Mouse (Mus musculus) hindbrain, embryonic 13.5 days (tissue): Measurements from ENCODE around the gene Dkk3. TPM values are rescaled to one million over a fixed set of nuclear protein-coding genes. Genes with fewer than 3 reads are reported as not detected.

Experiments used
- ATAC-seq: fragments of 200-750 bp; cut with Nextera tagmentation; 2 replicates; pipeline ENCODE4 v1.8.0; 2017; ENCODE audit warnings: moderate TSS enrichment; ENCODE audit not compliant: low FRiP score
- H3K27ac ChIP-seq: fragments of 300-500 bp; sonication (generic); 2 replicates; pipeline ENCODE4 v1.5.1; 2015; ENCODE audit warnings: inconsistent platforms, mild to moderate bottlenecking, moderate library complexity
- H3K27me3 ChIP-seq: fragments of 300-500 bp; sonication (generic); 2 replicates; pipeline ENCODE4 v1.6.1; 2015; ENCODE audit warnings: mild to moderate bottlenecking, inconsistent platforms
- H3K36me3 ChIP-seq: fragments of 300-500 bp; sonication (generic); 2 replicates; pipeline ENCODE4 v1.6.1; 2015; ENCODE audit warnings: mild to moderate bottlenecking, inconsistent platforms
- H3K4me1 ChIP-seq: fragments of 300-500 bp; sonication (generic); replicated peaks from 2 replicates; pipeline ENCODE4 v1.6.1; 2015; ENCODE audit warnings: inconsistent platforms
- H3K4me2 ChIP-seq: fragments of 300-500 bp; sonication (generic); 2 replicates; pipeline ENCODE4 v1.6.1; 2015; ENCODE audit warnings: inconsistent platforms, mild to moderate bottlenecking, moderate library complexity
- H3K4me3 ChIP-seq: fragments of 300-500 bp; sonication (generic); 2 replicates; pipeline ENCODE4 v1.5.1; 2015; ENCODE audit warnings: mild to moderate bottlenecking, inconsistent platforms
- H3K9ac ChIP-seq: fragments of 300-500 bp; sonication (generic); 2 replicates; pipeline ENCODE4 v1.6.1; 2015; ENCODE audit warnings: mild to moderate bottlenecking, inconsistent platforms
- H3K9me3 ChIP-seq: fragments of 300-500 bp; sonication (generic); 2 replicates; pipeline ENCODE4 v1.6.1; 2016; ENCODE audit warnings: inconsistent platforms
- WGBS: fragments of 180-500 bp; shearing (Covaris S2); methylation state at CpG from one replicate; pipeline ENCODE4 v1.1.7; 2015; 5-methylcytosine and 5-hydroxymethylcytosine counted together
- polyA plus RNA-seq: library from polyadenylated mRNA; unstranded; fragments of >200 nt; fragmentation: Nextera tagmentation; extraction: Ambion mirVana; gene quantifications from 2 replicates; pipeline ENCODE4 v1.2.1, GENCODE M21; 2015

Gene Dkk3
- polyA plus RNA-seq, 1 experiment from 2014 or later, result 33.4 TPM

DNA sequence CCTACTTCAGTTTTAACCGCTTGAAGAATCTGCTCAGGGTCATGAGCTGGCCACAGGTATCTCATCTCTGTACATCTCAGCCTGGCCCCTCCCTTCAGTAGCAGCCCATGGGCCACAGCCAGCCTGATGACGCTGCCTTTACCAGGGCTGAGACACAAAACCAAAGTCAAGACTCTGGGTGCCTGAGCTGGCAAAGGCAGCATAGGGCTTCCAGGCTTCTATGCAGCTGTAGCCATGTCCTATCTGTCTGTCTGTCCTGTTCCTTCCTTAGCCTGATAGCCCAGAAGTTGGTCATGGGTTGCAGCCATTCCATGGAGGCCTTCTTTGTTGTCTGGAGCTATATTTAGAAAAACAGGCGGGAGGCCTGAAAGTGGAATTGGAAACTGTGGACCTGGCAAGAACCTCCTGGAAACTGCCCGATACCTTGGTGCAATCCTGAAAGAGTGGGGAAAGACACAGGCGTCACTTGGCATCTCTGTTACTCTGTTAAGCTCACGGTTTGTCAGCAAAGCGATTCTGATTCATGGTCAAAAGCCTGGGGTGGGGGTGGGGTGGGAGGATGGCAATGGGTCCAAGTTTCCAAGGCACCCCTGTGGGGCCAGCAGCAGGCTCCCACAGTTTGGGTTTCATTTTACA lies 33.1 kb downstream of the Dkk3 start:
- H3K4me1 ChIP-seq, result peaks cover 18% of the 10 kb centered on the region
- H3K4me3 ChIP-seq, result no peak overlapping the region
- H3K36me3 ChIP-seq, result no peaks in the 10 kb centered on the region
- no peaks in the 10 kb centered on the region for H3K9me3 ChIP-seq
- H3K27ac ChIP-seq, result no peak overlapping the region
- H3K4me2 ChIP-seq, result no peak overlapping the region
- 84% methylated on average over 7 of the region's 7 CpGs for WGBS
- no peak overlapping the region for H3K9ac ChIP-seq
- no peaks in the 10 kb centered on the region for H3K27me3 ChIP-seq
- no peak for ATAC-seq

DNA sequence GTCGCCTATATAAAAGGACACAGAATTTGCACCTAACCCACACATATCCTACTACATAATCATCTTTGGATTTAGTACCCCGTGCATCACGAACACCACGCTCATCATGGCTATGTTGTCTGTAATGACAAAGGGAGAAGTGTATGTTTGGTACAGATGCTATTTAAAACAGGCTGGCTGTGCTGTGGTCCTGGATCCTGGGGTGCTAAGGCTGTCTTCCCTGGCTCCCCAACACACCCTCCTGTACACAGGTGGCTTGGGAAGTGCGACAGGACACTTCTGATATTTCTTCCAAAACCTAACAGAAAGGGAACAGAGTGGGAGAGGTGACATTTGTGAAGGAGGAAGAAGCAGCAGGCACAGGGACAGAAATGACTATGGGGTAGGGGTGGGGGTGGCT lies 35.2 kb downstream of the Dkk3 start:
- no peaks in the 10 kb centered on the region for H3K36me3 ChIP-seq
- WGBS, result 90% methylated on average over 5 of the region's 5 CpGs
- no peaks in the 10 kb centered on the region for H3K9me3 ChIP-seq

GRCm38 (mm10) chr7:112121866-112122500 lies 36.9 kb downstream of the Dkk3 start:
- no peak overlapping the region for H3K4me3 ChIP-seq
- H3K9ac ChIP-seq, result no peak overlapping the region
- no peaks in the 10 kb centered on the region for H3K9me3 ChIP-seq
- H3K36me3 ChIP-seq, result no peaks in the 10 kb centered on the region
- no peak overlapping the region for H3K27ac ChIP-seq
- no peak for ATAC-seq
- H3K4me1 ChIP-seq, result peaks cover 11% of the 10 kb centered on the region
- WGBS, result 87% methylated on average over 11 of the region's 11 CpGs
- no peaks in the 10 kb centered on the region for H3K27me3 ChIP-seq
- H3K4me2 ChIP-seq, result no peak overlapping the region

More for the DNA sequence above, 35.2 kb downstream of the Dkk3 start:
- Histone ChIP-seq H3K27me3 (no peaks in the 10 kb centered on the region), H3K4me3 (no peak overlapping the region), H3K4me2 (no peak overlapping the region), H3K27ac (no peak overlapping the region), H3K4me1 (peaks cover 8% of the 10 kb centered on the region), H3K9ac (no peak overlapping the region)
- ATAC-seq, result no peak

DNA sequence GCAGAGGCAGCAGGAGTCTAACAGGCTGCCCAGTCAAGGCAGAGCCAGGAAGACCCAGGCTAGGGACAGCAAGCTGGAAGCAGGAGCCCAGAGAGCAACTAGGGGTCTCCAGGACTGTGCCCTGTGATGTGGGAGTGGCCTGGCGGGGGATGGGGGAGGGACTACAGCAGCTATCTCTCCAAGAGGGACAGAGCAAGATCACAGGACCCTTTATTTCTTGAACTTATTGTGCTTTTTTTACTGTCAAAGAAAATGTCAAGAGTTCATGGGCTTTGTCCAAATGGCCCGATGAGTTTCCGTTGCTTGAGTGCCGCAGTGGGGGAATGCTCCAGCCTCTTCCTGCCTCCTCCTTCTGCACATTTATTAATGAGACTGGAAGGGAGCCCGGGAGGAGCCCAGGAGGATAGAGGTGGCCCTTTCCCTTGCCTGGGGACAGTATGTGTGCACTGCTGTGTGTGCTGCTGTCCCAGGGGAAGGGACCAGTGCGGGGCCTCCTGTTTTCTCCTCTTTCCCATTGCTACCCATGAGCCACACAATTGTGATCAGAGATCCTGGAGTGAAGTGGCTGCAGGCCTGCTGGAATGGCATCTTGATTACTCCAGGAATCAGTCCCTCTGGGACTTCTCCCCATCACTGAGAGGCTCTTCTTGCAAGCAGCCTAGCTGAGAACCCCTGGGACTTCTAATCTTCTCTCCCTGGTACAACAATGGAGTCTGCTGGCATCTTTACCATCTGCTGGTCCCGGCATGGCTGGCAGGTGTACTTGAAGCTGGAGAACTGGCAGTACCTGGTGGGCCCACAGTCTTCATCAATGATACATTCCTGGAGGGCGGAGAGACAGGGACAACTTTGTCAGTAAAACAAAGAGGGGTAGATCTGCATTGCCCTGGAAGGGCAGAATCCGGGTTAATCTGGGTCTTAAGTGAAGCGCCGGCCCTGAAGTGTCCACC lies 37.7 kb downstream of the Dkk3 start:
- Histone ChIP-seq H3K27ac (no peak overlapping the region), H3K36me3 (no peaks in the 10 kb centered on the region), H3K9ac (no peak overlapping the region), H3K4me2 (no peak overlapping the region), H3K9me3 (no peaks in the 10 kb centered on the region), H3K27me3 (no peaks in the 10 kb centered on the region), H3K4me1 (peaks cover 11% of the 10 kb centered on the region), H3K4me3 (no peak overlapping the region)
- WGBS, result 68% methylated on average over 11 of the region's 11 CpGs
- ATAC-seq, result no peak

DNA sequence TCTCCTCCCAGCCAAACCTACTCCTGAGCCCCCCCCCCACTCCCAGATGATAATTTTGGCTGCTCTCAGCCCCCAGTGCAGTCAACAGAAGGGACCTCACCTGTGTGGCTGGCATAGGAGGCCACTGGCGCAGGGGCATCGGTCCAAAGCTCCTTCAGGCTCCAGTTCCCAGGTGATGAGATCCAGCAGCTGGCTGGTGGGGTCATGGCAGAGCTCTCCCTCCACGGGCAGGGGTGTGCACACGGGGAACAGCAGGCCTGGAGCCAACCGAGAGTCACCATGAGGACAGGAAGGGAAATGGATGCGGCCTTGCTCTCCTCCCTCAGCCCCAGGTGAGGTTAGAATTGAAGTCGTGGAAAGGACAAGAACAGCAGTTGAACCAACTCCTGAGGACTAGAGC lies 39.6 kb downstream of the Dkk3 start:
- H3K27ac ChIP-seq, result no peak overlapping the region
- no peak for ATAC-seq
- 87% methylated on average over 7 of the region's 7 CpGs for WGBS
- H3K4me3 ChIP-seq, result no peak overlapping the region
- H3K4me2 ChIP-seq, result no peak overlapping the region
- H3K36me3 ChIP-seq, result no peaks in the 10 kb centered on the region
- peaks cover 11% of the 10 kb centered on the region for H3K4me1 ChIP-seq
- no peak overlapping the region for H3K9ac ChIP-seq
- no peaks in the 10 kb centered on the region for H3K9me3 ChIP-seq
- H3K27me3 ChIP-seq, result no peaks in the 10 kb centered on the region

DNA sequence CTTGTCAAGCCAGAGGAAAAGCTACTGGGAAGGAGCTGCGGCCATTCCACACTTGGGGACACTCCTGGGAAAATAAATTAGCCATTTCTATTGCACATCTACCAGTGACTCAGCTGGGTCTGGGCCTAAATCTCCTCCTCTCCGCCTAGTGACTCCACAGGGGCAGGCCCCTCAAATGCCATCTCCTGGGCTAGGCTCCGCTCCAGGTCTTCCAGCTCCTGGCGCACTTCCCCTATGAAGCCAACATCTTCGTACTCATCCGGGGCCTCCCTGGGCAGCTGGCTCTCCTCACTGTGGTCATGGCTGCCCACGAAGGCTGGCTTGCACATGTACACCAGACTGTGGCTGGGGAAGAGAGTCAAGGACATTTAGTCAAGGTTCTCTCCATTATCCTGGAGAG lies 40.8 kb downstream of the Dkk3 start:
- Histone ChIP-seq H3K4me3 (no peak overlapping the region), H3K4me1 (peaks cover 11% of the 10 kb centered on the region), H3K9ac (no peak overlapping the region), H3K27me3 (no peaks in the 10 kb centered on the region), H3K36me3 (no peaks in the 10 kb centered on the region), H3K4me2 (no peak overlapping the region), H3K9me3 (no peaks in the 10 kb centered on the region), H3K27ac (no peak overlapping the region)
- 85% methylated on average over 7 of the region's 7 CpGs for WGBS
- no peak for ATAC-seq

- Histone ChIP-seq H3K4me1 (peaks cover 11% of the 10 kb centered on the region), H3K4me3 (no peak overlapping the region), H3K36me3 (peaks cover 5% of the 10 kb centered on the region; the same call in 1 of the 2 replicates), H3K9ac (no peak overlapping the region; the same call in 1 of the 2 replicates), H3K27ac (no peak overlapping the region), H3K4me2 (no peak overlapping the region), H3K9me3 (no peaks in the 10 kb centered on the region), H3K27me3 (no peaks in the 10 kb centered on the region)
- ATAC-seq, result no peak
- 82% methylated on average over 7 of the region's 7 CpGs for WGBS
These were observed 41.4 kb downstream of the Dkk3 start for GRCm38 (mm10) chr7:112117501-112117900.

- no peak for ATAC-seq
- no peaks in the 10 kb centered on the region for H3K27me3 ChIP-seq
- no peak overlapping the region for H3K27ac ChIP-seq
- WGBS, result 91% methylated on average over 19 of the region's 19 CpGs
- no peaks in the 10 kb centered on the region for H3K4me1 ChIP-seq
- no peak overlapping the region for H3K4me2 ChIP-seq
- no peak overlapping the region for H3K9ac ChIP-seq
- H3K9me3 ChIP-seq, result no peaks in the 10 kb centered on the region
- peaks cover 67% of the 10 kb centered on the region for H3K36me3 ChIP-seq
- no peak overlapping the region for H3K4me3 ChIP-seq
These were observed 48.1 kb downstream of the Dkk3 start for GRCm38 (mm10) chr7:112110638-112111372.

GRCm38 (mm10) chr7:112108757-112109156 lies 50.1 kb downstream of the Dkk3 start:
- Histone ChIP-seq H3K27ac (no peak overlapping the region), H3K36me3 (peaks cover 84% of the 10 kb centered on the region), H3K9me3 (no peaks in the 10 kb centered on the region), H3K4me1 (no peaks in the 10 kb centered on the region), H3K9ac (no peak overlapping the region), H3K27me3 (no peaks in the 10 kb centered on the region), H3K4me2 (no peak overlapping the region), H3K4me3 (no peak overlapping the region)
- ATAC-seq, result no peak

GRCm38 (mm10) chr7:112103816-112104215 lies 55.0 kb downstream of the Dkk3 start:
- Histone ChIP-seq H3K9ac (no peak overlapping the region), H3K4me1 (no peaks in the 10 kb centered on the region), H3K27ac (no peak overlapping the region), H3K4me2 (no peak overlapping the region), H3K4me3 (no peak overlapping the region), H3K36me3 (peaks cover 76% of the 10 kb centered on the region), H3K9me3 (no peaks in the 10 kb centered on the region), H3K27me3 (no peaks in the 10 kb centered on the region)
- no peak for ATAC-seq
- 89% methylated on average over 5 of the region's 5 CpGs for WGBS

DNA sequence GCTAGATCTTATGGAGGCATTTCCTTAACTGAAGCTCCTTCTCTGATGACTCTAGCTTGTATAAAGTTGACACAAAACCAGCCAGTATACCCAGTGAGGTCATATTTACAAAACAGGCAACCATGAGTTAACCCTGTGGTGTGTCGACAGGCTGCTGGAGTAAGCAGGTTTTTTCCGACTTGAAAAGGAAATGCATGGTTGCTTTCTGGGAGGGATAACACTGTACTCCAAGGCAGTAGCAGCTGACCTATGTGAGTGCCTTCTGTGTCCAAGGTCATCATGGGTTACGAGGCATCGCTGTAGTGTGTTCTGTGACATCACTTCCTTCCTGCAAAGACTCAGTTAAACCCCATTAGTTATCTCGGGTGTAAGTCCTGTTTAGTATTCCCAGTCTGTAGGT lies 55.9 kb downstream of the Dkk3 start:
- Histone ChIP-seq H3K27me3 (no peaks in the 10 kb centered on the region), H3K9ac (no peak overlapping the region), H3K36me3 (peaks cover 76% of the 10 kb centered on the region), H3K4me2 (no peak overlapping the region), H3K4me1 (no peaks in the 10 kb centered on the region), H3K27ac (no peak overlapping the region), H3K4me3 (no peak overlapping the region), H3K9me3 (no peaks in the 10 kb centered on the region)
- no peak for ATAC-seq
- 82% methylated on average over 5 of the region's 5 CpGs for WGBS

GRCm38 (mm10) chr7:112100887-112101286 lies 58.0 kb downstream of the Dkk3 start:
- Histone ChIP-seq H3K4me2 (no peak overlapping the region), H3K27me3 (no peaks in the 10 kb centered on the region)

More at GRCm38 (mm10) chr7:112100887-112101286, 58.0 kb downstream of the Dkk3 start:
- no peak overlapping the region for H3K9ac ChIP-seq
- no peak overlapping the region for H3K4me3 ChIP-seq
- peaks cover 75% of the 10 kb centered on the region for H3K36me3 ChIP-seq
- no peak for ATAC-seq
- H3K9me3 ChIP-seq, result no peaks in the 10 kb centered on the region
- H3K27ac ChIP-seq, result no peak overlapping the region
- WGBS, result 98% methylated on average over 2 of the region's 2 CpGs
- H3K4me1 ChIP-seq, result no peaks in the 10 kb centered on the region
